In the genomic region with DNA sequence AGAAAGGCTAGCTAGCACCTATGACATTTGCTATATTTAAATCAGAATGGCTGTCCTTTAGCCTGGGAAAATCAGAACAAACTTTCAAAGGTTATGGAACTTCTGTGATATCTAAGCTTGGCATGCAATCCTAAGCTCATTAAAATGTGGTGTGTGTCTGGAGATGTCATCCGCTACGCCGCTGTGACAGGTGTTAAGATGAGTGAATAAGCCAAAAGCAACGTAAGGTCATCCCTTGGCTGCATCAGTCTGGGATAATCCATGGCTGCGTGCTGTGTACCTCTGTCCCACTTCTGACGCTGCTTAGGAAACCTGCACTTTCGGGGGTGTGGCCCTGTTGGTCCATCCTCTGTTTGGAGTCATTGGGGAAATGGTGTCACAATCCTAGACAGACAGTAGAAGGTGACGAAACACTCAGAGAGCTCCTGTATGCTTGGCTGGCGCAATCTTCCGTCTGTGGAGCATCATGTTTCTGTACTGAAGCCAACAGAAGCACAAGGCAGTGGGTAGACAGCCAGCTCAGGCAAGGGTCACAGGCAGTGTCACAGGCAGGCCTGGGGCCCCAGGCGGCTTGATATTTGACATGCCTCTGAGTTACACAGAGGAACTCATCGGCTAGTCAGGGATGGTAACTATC, we compare ENCODE assay signal across 9 mouse cellular contexts. TPM values are rescaled to one million over a fixed set of nuclear protein-coding genes. Genes with fewer than 3 reads are reported as not detected.
A peak's percentile ranks its signal among the peaks of the same experiment; 100 is the strongest.
DNase-seq lines count a peak whose midpoint lies in the region; ATAC-seq and TF ChIP-seq lines count a peak whose summit lies in the region.
"Had no signal": no experiment of that assay in that cellular context is flagged by ENCODE, and none has a peak within 500 bp of the region (broad histone marks: within the 10 kb centered on the region; RNA-seq: fewer than 3 reads in every experiment).

No protein-coding gene starts in this region.

- WGBS in intestine, embryonic 15.5 days = 65% methylated on average over 12 of the region's 12 CpGs
- 46% methylated on average over 12 of the region's 12 CpGs for WGBS in lung, postnatal 0 days
- WGBS in midbrain, embryonic 13.5 days = 88% methylated on average over 12 of the region's 12 CpGs

- intact Hi-C loops in gastrocnemius, adult 2 months (cut with DNase I) = loop anchor here (5.0 kb wide), 1 partner anchor 52 kb away; no protein-coding TSS in a partner anchor

- no peaks in the 10 kb centered on the region for H3K9me3 ChIP-seq in intestine, embryonic 15.5 days
- no peaks in the 10 kb centered on the region for H3K9me3 ChIP-seq in lung, postnatal 0 days (ENCODE audit: low read length)
- no peaks in the 10 kb centered on the region for H3K9me3 ChIP-seq in midbrain, embryonic 13.5 days
- H3K9me3 ChIP-seq: limb, embryonic 12.5 days had no signal

- no peak overlapping the region; the same call in 1 of the 2 replicates for H3K4me3 ChIP-seq in gastrocnemius, adult 2 months
- H3K4me3 ChIP-seq in intestine, embryonic 15.5 days (replicated peaks) = no peak overlapping the region
- H3K4me3 ChIP-seq in lung, postnatal 0 days (ENCODE audit: low read depth, low read length) = no peak overlapping the region
- no peak overlapping the region for H3K4me3 ChIP-seq in midbrain, embryonic 13.5 days (replicated peaks)
- H3K4me3 ChIP-seq: limb, embryonic 12.5 days had no signal

- TF ChIP-seq CTCF in gastrocnemius, adult 2 months (IDR thresholded peaks at IDR 0.05) = no peak
- no peak for TF ChIP-seq CTCF in lung, postnatal 0 days (IDR thresholded peaks at IDR 0.05)

- no peak overlapping the region for H3K9ac ChIP-seq in intestine, embryonic 15.5 days
- no peak overlapping the region for H3K9ac ChIP-seq in lung, postnatal 0 days (replicated peaks; ENCODE audit: low read depth)
- no peak overlapping the region for H3K9ac ChIP-seq in midbrain, embryonic 13.5 days (replicated peaks)
- H3K9ac ChIP-seq: limb, embryonic 12.5 days had no signal

- H3K27ac ChIP-seq in gastrocnemius, adult 2 months = peak overlapping the region; percentile 79
- H3K27ac ChIP-seq in intestine, embryonic 15.5 days = no peak overlapping the region
- H3K27ac ChIP-seq in lung, postnatal 0 days (ENCODE audit: low read length) = no peak overlapping the region
- no peak overlapping the region for H3K27ac ChIP-seq in midbrain, embryonic 13.5 days
- H3K27ac ChIP-seq: limb, embryonic 12.5 days had no signal

- peaks cover 4% of the 10 kb centered on the region; the same call in 1 of the 2 replicates for H3K4me1 ChIP-seq in intestine, embryonic 15.5 days (replicated peaks)
- H3K4me1 ChIP-seq in lung, postnatal 0 days (ENCODE audit: insufficient read depth, low read depth, low read length) = no peaks in the 10 kb centered on the region
- no peaks in the 10 kb centered on the region for H3K4me1 ChIP-seq in midbrain, embryonic 13.5 days (replicated peaks)
- H3K4me1 ChIP-seq: limb, embryonic 12.5 days had no signal

- H3K27me3 ChIP-seq in intestine, embryonic 15.5 days (replicated peaks) = no peaks in the 10 kb centered on the region
- no peaks in the 10 kb centered on the region for H3K27me3 ChIP-seq in lung, postnatal 0 days (replicated peaks; ENCODE audit: insufficient read depth, low read length)
- no peaks in the 10 kb centered on the region for H3K27me3 ChIP-seq in midbrain, embryonic 13.5 days
- H3K27me3 ChIP-seq: limb, embryonic 12.5 days had no signal

- peak; percentile 56 to 81 for DNase-seq in adrenal gland, adult (ENCODE audit: inconsistent age in 2 of 2, low spot score in 1 of 2)
- peak; percentile 83 for DNase-seq in gastrocnemius, adult 2 months
- peak; percentile 89 for DNase-seq in lung, postnatal 0 days (ENCODE audit: low spot score)
- DNase-seq in cerebellum, adult 18-20 months = no peak
- DNase-seq in spleen, adult 12 weeks (ENCODE audit: low spot score) = no peak
- no peak for DNase-seq in cerebellum, postnatal 36 days

- 0 out of 2 replicates have a peak, but pooled peaks have one; percentile 26 for TF ChIP-seq EP300 in lung, postnatal 0 days (IDR thresholded peaks at IDR 0.05)

- ATAC-seq in intestine, embryonic 15.5 days = peak; percentile 48
- ATAC-seq in lung, postnatal 0 days = peak; percentile 79
- ATAC-seq in midbrain, embryonic 13.5 days = no peak

- no peaks in the 10 kb centered on the region for H3K36me3 ChIP-seq in intestine, embryonic 15.5 days
- H3K36me3 ChIP-seq in lung, postnatal 0 days (ENCODE audit: insufficient read depth, low read length) = no peaks in the 10 kb centered on the region
- no peaks in the 10 kb centered on the region for H3K36me3 ChIP-seq in midbrain, embryonic 13.5 days
- H3K36me3 ChIP-seq: limb, embryonic 12.5 days had no signal

- H3K4me2 ChIP-seq in intestine, embryonic 15.5 days (replicated peaks) = no peak overlapping the region
- no peak overlapping the region for H3K4me2 ChIP-seq in lung, postnatal 0 days (replicated peaks; ENCODE audit: low read depth, low read length)
- no peak overlapping the region for H3K4me2 ChIP-seq in midbrain, embryonic 13.5 days (replicated peaks)
- H3K4me2 ChIP-seq: limb, embryonic 12.5 days had no signal

RNA-seq across cellular contexts. Expression of a gene that starts 15.0 kb away (rescaled TPM):
- total RNA-seq in gastrocnemius, adult 2 months (2021) = 1 to 10 TPM; 2.7 to 8.2 TPM
- 12.0 and 12.6 TPM in 2 replicates for polyA plus RNA-seq in intestine, embryonic 15.5 days (2015; fragmentation: Nextera tagmentation; extraction: Ambion mirVana)
- polyA plus RNA-seq in lung, postnatal 0 days (2015; fragmentation: Nextera tagmentation; extraction: Ambion mirVana) = 2.3 and 2.9 TPM in 2 replicates
- polyA plus RNA-seq in midbrain, embryonic 13.5 days (2015; fragmentation: Nextera tagmentation; extraction: Ambion mirVana) = 0.15 and 0.19 TPM in 2 replicates

RNA-seq across cellular contexts. Expression of a gene that starts 39.8 kb away (rescaled TPM):
- 1 to 10 TPM; 4.3 to 4.4 TPM for total RNA-seq in gastrocnemius, adult 2 months (2021)
- 26.7 and 30.0 TPM in 2 replicates for polyA plus RNA-seq in intestine, embryonic 15.5 days (2015; fragmentation: Nextera tagmentation; extraction: Ambion mirVana)
- 11.4 and 11.6 TPM in 2 replicates for polyA plus RNA-seq in lung, postnatal 0 days (2015; fragmentation: Nextera tagmentation; extraction: Ambion mirVana)
- 17.3 and 17.7 TPM in 2 replicates for polyA plus RNA-seq in midbrain, embryonic 13.5 days (2015; fragmentation: Nextera tagmentation; extraction: Ambion mirVana)

Comparison
In these comparisons a context has a peak if more than half of its experiments do, and no peak if none do; other contexts are left out.
1. DNase-seq: peak in adrenal gland, adult (2 of 2), gastrocnemius, adult 2 months (single experiment) and lung, postnatal 0 days (single experiment); none in cerebellum, adult 18-20 months (0 of 2), spleen, adult 12 weeks (single experiment) and cerebellum, postnatal 36 days (0 of 2).